Mouse (Mus musculus): ENCODE measurements around the gene Akr1b8.

DNA sequence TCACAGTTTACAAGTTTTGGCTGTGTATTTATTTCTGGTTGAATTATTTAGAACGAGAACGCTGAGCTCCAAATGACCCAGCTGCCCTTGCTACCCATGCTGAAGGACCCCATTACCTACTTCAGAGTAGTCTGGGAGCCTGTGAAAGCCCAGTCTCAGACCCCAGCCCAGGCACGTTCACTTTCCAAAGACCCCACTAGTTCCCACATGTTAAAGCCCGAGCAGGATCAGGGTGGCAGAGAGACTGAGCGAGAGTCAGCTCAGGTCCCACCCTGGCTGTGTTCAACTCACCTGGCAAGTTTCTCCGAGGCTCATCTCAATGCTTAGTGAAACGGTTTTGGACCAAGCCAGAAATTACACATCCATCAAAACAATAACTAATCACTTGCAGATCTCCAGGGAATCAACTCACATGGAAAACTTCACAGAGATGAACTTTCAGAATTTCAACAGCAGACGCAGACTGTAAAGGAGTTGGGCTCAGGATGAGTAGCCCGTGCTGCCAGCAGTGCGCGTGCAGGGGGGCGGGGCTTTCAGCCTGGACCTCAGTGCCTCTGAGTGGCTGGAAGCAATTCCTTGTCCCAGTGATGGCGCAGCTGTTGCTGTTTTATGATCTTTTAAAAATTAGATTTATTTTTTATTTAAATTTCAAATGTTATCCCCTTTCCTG, 30.9 kb downstream of the Akr1b8 start:
- no peak for TF ChIP-seq CHD2 (IDR thresholded peaks at IDR 0.05; ENCODE audit: low read depth, low read length)
- no peak for TF ChIP-seq ZC3H11A (IDR thresholded peaks at IDR 0.05; ENCODE audit: borderline replicate concordance, low read depth, low read length)
- TF ChIP-seq MAFK (IDR thresholded peaks at IDR 0.05; ENCODE audit: insufficient read depth, low read depth, low read length): no peak
- TF ChIP-seq HCFC1 (IDR thresholded peaks at IDR 0.05; ENCODE audit: borderline replicate concordance, insufficient read depth, low read length): no peak

Measured in ES-E14 (cell line).